Mouse (Mus musculus): ENCODE measurements at regions not wholly inside any gene's neighbourhood (a gene's known extent, or its start where the extent isn't known, plus 50 kb on each side); places are given as distances from the start of the nearest gene placed in this dataset.

GRCm38 (mm10) chr8:87286059-87286458, 186.3 kb downstream of the Cbln1 start:
- DNase-seq (ENCODE audit: extremely low spot score in 1 of 2, low spot score in 2 of 2), result no peak
- intact Hi-C loops (cut with DNase I), result no loop called here

GRCm38 (mm10) chr8:87284356-87284755, 188.1 kb downstream of the Cbln1 start:
- DNase-seq (ENCODE audit: extremely low spot score in 1 of 2, low spot score in 2 of 2), result no peak
- intact Hi-C loops (cut with DNase I), result no loop called here

- peak in 1 of 2 experiments; percentile 49 for DNase-seq (ENCODE audit: extremely low spot score in 1 of 2, low spot score in 2 of 2)
- intact Hi-C loops (cut with DNase I), result no loop called here
Measured at GRCm38 (mm10) chr8:87282511-87282910, 189.9 kb downstream of the Cbln1 start.

GRCm38 (mm10) chr8:87273328-87273727, 199.1 kb downstream of the Cbln1 start:
- DNase-seq (ENCODE audit: extremely low spot score in 1 of 2, low spot score in 2 of 2), result no peak
- intact Hi-C loops (cut with DNase I), result no loop called here

GRCm38 (mm10) chr8:87270525-87271187, 201.8 kb downstream of the Cbln1 start:
- DNase-seq (ENCODE audit: extremely low spot score in 1 of 2, low spot score in 2 of 2), result no peak
- intact Hi-C loops (cut with DNase I), result no loop called here

GRCm38 (mm10) chr8:87268159-87268558, 204.2 kb downstream of the Cbln1 start:
- intact Hi-C loops (cut with DNase I), result no loop called here
- no peak for DNase-seq (ENCODE audit: extremely low spot score in 1 of 2, low spot score in 2 of 2)

GRCm38 (mm10) chr8:87264999-87265398, 207.4 kb downstream of the Cbln1 start:
- intact Hi-C loops (cut with DNase I), result no loop called here

GRCm38 (mm10) chr8:87260305-87260704, 212.1 kb downstream of the Cbln1 start:
- no peak for DNase-seq (ENCODE audit: extremely low spot score in 1 of 2, low spot score in 2 of 2)
- intact Hi-C loops (cut with DNase I), result no loop called here

More at GRCm38 (mm10) chr8:87264999-87265398, 207.4 kb downstream of the Cbln1 start:
- DNase-seq (ENCODE audit: extremely low spot score in 1 of 2, low spot score in 2 of 2), result no peak

- intact Hi-C loops (cut with DNase I), result no loop called here
- DNase-seq (ENCODE audit: extremely low spot score in 1 of 2, low spot score in 2 of 2), result no peak
Measured at GRCm38 (mm10) chr8:87242681-87243080, 229.7 kb downstream of the Cbln1 start.

- DNase-seq (ENCODE audit: extremely low spot score in 1 of 2, low spot score in 2 of 2), result no peak
- intact Hi-C loops (cut with DNase I), result no loop called here
Measured at GRCm38 (mm10) chr8:87237181-87237580, 235.2 kb downstream of the Cbln1 start.

GRCm38 (mm10) chr8:87236438-87236837, 236.0 kb downstream of the Cbln1 start:
- intact Hi-C loops (cut with DNase I), result no loop called here
- no peak for DNase-seq (ENCODE audit: extremely low spot score in 1 of 2, low spot score in 2 of 2)

GRCm38 (mm10) chr8:87235341-87236075, 236.9 kb downstream of the Cbln1 start:
- DNase-seq (ENCODE audit: extremely low spot score in 1 of 2, low spot score in 2 of 2), result peak in 1 of 2 experiments; percentile 24
- intact Hi-C loops (cut with DNase I), result no loop called here

- no peak for DNase-seq (ENCODE audit: extremely low spot score in 1 of 2, low spot score in 2 of 2)
- intact Hi-C loops (cut with DNase I), result no loop called here
Measured at GRCm38 (mm10) chr8:87234336-87234735, 238.1 kb downstream of the Cbln1 start.

- DNase-seq (ENCODE audit: extremely low spot score in 1 of 2, low spot score in 2 of 2), result no peak
Measured at GRCm38 (mm10) chr8:87233805-87234331, 238.5 kb downstream of the Cbln1 start.

GRCm38 (mm10) chr8:87231762-87232161, 240.6 kb downstream of the Cbln1 start:
- DNase-seq (ENCODE audit: extremely low spot score in 1 of 2, low spot score in 2 of 2), result no peak
- intact Hi-C loops (cut with DNase I), result no loop called here

More at GRCm38 (mm10) chr8:87233805-87234331, 238.5 kb downstream of the Cbln1 start:
- intact Hi-C loops (cut with DNase I), result no loop called here

GRCm38 (mm10) chr8:87230096-87230495, 242.3 kb downstream of the Cbln1 start:
- no peak for DNase-seq (ENCODE audit: extremely low spot score in 1 of 2, low spot score in 2 of 2)
- intact Hi-C loops (cut with DNase I), result no loop called here

- intact Hi-C loops (cut with DNase I), result no loop called here
- no peak for DNase-seq (ENCODE audit: extremely low spot score in 1 of 2, low spot score in 2 of 2)
Measured at GRCm38 (mm10) chr8:87229182-87229581, 243.2 kb downstream of the Cbln1 start.

GRCm38 (mm10) chr8:87228777-87229176, 243.6 kb downstream of the Cbln1 start:
- DNase-seq (ENCODE audit: extremely low spot score in 1 of 2, low spot score in 2 of 2), result no peak

GRCm38 (mm10) chr8:87225504-87226425, 246.6 kb downstream of the Cbln1 start:
- intact Hi-C loops (cut with DNase I), result no loop called here
- no peak for DNase-seq (ENCODE audit: extremely low spot score in 1 of 2, low spot score in 2 of 2)

More at GRCm38 (mm10) chr8:87228777-87229176, 243.6 kb downstream of the Cbln1 start:
- intact Hi-C loops (cut with DNase I), result no loop called here

All from left cerebral cortex, postnatal 10 days (tissue).